Mouse (Mus musculus) forebrain, embryonic 13.5 days (tissue): Measurements from ENCODE around the gene Sh3bp4. TPM values are rescaled to one million over a fixed set of nuclear protein-coding genes. Genes with fewer than 3 reads are reported as not detected.

ENCODE experiments used
- ATAC-seq: fragments of 200-750 bp; cut with Nextera tagmentation; 2 replicates; pipeline ENCODE4 v1.8.0; 2017
- H3K27ac ChIP-seq: fragments of 300-500 bp; sonication (generic); 2 replicates; pipeline ENCODE4 v1.5.1; 2015; ENCODE audit warnings: inconsistent platforms, mild to moderate bottlenecking, moderate library complexity
- H3K27me3 ChIP-seq: fragments of 300-500 bp; sonication (generic); 2 replicates; pipeline ENCODE4 v1.6.1; 2015; ENCODE audit warnings: mild to moderate bottlenecking, inconsistent platforms
- H3K36me3 ChIP-seq: fragments of 300-500 bp; sonication (generic); 2 replicates; pipeline ENCODE4 v1.6.1; 2015; ENCODE audit warnings: mild to moderate bottlenecking, inconsistent platforms; ENCODE audit not compliant: poor library complexity, severe bottlenecking
- H3K4me1 ChIP-seq: fragments of 300-500 bp; sonication (generic); 2 replicates; pipeline ENCODE4 v1.6.1; 2015; ENCODE audit warnings: inconsistent platforms
- H3K4me2 ChIP-seq: fragments of 300-500 bp; sonication (generic); 2 replicates; pipeline ENCODE4 v1.6.1; 2015; ENCODE audit warnings: inconsistent platforms, mild to moderate bottlenecking, moderate library complexity
- H3K4me3 ChIP-seq: fragments of 300-500 bp; sonication (generic); 2 replicates; pipeline ENCODE4 v1.5.1; 2015; ENCODE audit warnings: mild to moderate bottlenecking, inconsistent platforms
- H3K9ac ChIP-seq: fragments of 300-500 bp; sonication (generic); 2 replicates; pipeline ENCODE4 v1.6.1; 2015; ENCODE audit warnings: mild to moderate bottlenecking, inconsistent platforms
- H3K9me3 ChIP-seq: fragments of 300-500 bp; sonication (generic); replicated peaks from 2 replicates; pipeline ENCODE4 v1.6.1; 2016; ENCODE audit warnings: inconsistent platforms
- WGBS: fragments of 180-500 bp; shearing (Covaris S2); methylation state at CpG from one replicate; pipeline ENCODE4 v1.1.7; 2015; 5-methylcytosine and 5-hydroxymethylcytosine counted together
- polyA plus RNA-seq: library from polyadenylated mRNA; unstranded; fragments of >200 nt; fragmentation: Nextera tagmentation; extraction: Ambion mirVana; gene quantifications from 2 replicates; pipeline ENCODE4 v1.2.1, GENCODE M21; 2015

The Sh3bp4 gene
- polyA plus RNA-seq, 1 experiment from 2014 or later: 16.1 TPM

GRCm38 (mm10) chr1:89195827-89196712 is 125.9 kb downstream of the Sh3bp4 start:
- no peaks in the 10 kb centered on the region for H3K27me3 ChIP-seq
- H3K4me1 ChIP-seq: no peaks in the 10 kb centered on the region
- H3K36me3 ChIP-seq: no peaks in the 10 kb centered on the region
- no peaks in the 10 kb centered on the region for H3K9me3 ChIP-seq
- H3K4me2 ChIP-seq: no peak overlapping the region
- H3K27ac ChIP-seq: no peak overlapping the region
- 41% methylated on average over 12 of the region's 12 CpGs for WGBS
- ATAC-seq: peak; percentile 73
- no peak overlapping the region for H3K4me3 ChIP-seq
- no peak overlapping the region for H3K9ac ChIP-seq
